Mouse (Mus musculus): ENCODE results near the gene Rnf215. TPM values are rescaled to one million over a fixed set of nuclear protein-coding genes. Genes with fewer than 3 reads are reported as not detected.
A peak's percentile ranks its signal among the peaks of the same experiment; 100 is the strongest.
"Not testable (repeated sequence)": the region's sequence is repeated elsewhere in the genome, so short reads cannot be mapped to it uniquely, and the experiment has no call there.

Rnf215 gene
- polyA plus RNA-seq, 1 experiment from 2014 or later: 45.9 TPM

DNA sequence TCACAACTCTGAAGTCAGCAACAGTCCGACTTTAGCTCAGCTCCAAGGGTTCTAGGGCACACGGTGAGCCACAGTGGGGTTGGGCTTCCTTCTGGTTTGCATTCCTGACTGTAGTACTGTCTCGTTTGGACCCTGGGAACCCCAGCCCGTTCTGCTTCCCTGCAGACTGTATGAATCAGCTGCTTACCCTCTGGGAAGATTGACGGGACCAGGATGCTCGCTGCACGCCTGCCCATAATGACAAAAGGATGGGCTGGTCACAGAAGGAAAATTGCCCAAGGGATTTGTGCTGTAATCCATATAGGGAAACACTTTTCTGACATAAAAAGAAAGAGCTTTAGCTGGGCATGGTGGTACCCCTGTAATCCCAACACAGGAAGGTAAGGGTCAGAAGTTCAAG lies 36.2 kb upstream of the Rnf215 start:
- Histone ChIP-seq H3K9me3 (no peaks in the 10 kb centered on the region), H3K27me3 (no peaks in the 10 kb centered on the region), H3K4me1 (replicated peaks) (peaks cover 23% of the 10 kb centered on the region), H3K4me3 (replicated peaks) (no peak overlapping the region), H3K27ac (no peak overlapping the region), H3K4me2 (replicated peaks) (no peak overlapping the region), H3K36me3 (no peaks in the 10 kb centered on the region), H3K9ac (replicated peaks) (no peak overlapping the region)
- no peak for ATAC-seq
- WGBS: 71% methylated on average over 7 of the region's 7 CpGs

DNA sequence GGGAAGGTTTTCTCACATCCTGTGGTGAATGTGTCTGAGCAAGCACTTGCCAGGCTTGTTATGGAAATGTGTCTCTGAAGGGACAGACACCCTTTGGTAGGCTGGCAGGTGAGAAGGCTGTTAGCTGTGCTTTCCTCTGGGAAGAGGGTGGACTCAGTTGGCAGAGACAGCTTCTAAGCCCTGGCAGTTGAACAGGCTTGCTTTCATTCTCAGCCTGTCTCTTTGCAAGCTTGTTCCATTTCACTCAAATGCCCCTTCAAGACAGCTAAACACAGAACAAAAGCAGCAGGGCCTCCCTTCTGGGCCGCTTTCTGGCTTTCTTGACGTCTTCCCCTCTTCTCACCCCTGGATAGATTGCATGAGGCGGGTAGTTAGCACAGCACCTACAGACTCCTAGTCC lies 35.6 kb upstream of the Rnf215 start:
- Histone ChIP-seq H3K27ac (no peak overlapping the region), H3K9me3 (no peaks in the 10 kb centered on the region), H3K4me2 (replicated peaks) (no peak overlapping the region), H3K4me1 (replicated peaks) (peaks cover 19% of the 10 kb centered on the region), H3K36me3 (no peaks in the 10 kb centered on the region), H3K9ac (replicated peaks) (0 out of 2 replicates have a peak overlapping the region, but pooled peaks have one; percentile 7), H3K27me3 (no peaks in the 10 kb centered on the region), H3K4me3 (replicated peaks) (no peak overlapping the region)
- ATAC-seq: no peak
- 73% methylated on average over 3 of the region's 3 CpGs for WGBS

DNA sequence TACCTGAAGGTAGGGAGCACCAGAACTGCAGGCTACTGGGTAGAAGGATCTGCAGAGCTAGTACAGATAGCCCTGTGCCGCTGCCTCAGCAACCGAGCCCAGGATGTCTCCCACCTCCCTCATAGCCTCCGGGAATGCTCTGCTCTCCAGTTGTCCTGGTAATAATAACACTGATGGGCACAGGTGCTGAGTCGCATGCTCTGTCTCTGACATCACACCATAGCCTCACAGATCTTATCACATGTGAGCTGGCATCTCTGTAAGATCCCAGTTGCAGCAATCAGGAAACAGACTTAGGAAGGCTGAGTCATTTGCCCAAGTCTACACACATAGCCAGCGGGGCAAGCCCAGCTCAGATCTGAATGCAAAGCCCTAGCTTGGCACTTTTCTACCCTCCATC lies 33.2 kb upstream of the Rnf215 start:
- H3K4me1 ChIP-seq (replicated peaks): peaks cover 8% of the 10 kb centered on the region
- H3K27me3 ChIP-seq: no peaks in the 10 kb centered on the region
- no peaks in the 10 kb centered on the region for H3K36me3 ChIP-seq
- WGBS: 87% methylated on average over 5 of the region's 5 CpGs
- H3K4me2 ChIP-seq (replicated peaks): no peak overlapping the region
- H3K9me3 ChIP-seq: no peaks in the 10 kb centered on the region
- no peak overlapping the region for H3K27ac ChIP-seq
- H3K9ac ChIP-seq (replicated peaks): no peak overlapping the region
- no peak for ATAC-seq
- H3K4me3 ChIP-seq (replicated peaks): no peak overlapping the region

DNA sequence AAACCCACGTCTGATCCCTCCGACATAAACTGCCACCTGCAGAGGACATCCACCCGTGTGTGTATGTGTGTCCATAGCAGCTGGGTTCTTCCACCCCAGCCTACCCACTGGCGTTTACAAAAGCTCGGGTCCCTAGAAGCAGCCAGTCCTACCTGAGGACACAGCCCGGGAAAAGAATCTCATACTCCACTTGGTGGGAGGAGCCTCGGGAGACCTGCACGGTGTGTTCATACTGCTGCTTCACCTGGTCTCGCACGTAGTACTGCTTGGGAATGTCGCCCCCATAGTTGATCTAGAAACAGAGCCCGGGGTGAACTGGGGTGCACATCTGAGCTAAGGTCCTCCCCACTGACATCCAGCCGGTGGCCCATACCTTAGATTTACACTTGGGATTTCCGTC lies 31.5 kb upstream of the Rnf215 start:
- ATAC-seq: no peak
- Histone ChIP-seq H3K9ac (replicated peaks) (no peak overlapping the region), H3K4me1 (replicated peaks) (no peaks in the 10 kb centered on the region), H3K4me3 (replicated peaks) (no peak overlapping the region), H3K27ac (no peak overlapping the region), H3K9me3 (no peaks in the 10 kb centered on the region), H3K36me3 (peaks cover 4% of the 10 kb centered on the region), H3K27me3 (no peaks in the 10 kb centered on the region), H3K4me2 (replicated peaks) (no peak overlapping the region)
- 85% methylated on average over 14 of the region's 14 CpGs for WGBS

DNA sequence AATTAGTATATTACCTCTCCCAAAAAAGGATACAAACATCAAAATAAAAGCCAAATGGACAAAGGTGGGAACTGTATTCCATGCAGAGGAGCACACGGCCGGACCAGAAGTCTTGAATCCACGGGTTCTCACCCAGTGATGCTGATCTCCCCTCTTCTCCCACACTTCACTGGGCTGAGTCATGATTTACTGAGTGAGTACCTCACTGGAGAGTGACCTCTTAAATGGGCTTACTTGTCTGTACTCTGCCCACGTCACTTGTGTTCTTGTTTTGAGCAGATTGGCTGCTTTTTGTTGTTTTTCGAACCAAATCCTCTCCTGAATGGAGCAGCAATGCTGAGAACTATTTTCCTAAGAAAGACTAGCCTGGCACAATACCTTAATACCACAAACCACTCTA lies 30.0 kb upstream of the Rnf215 start:
- H3K27ac ChIP-seq: no peak overlapping the region
- no peak for ATAC-seq
- no peaks in the 10 kb centered on the region for H3K4me1 ChIP-seq (replicated peaks)
- no peak overlapping the region for H3K4me2 ChIP-seq (replicated peaks)
- no peaks in the 10 kb centered on the region for H3K9me3 ChIP-seq
- H3K4me3 ChIP-seq (replicated peaks): no peak overlapping the region
- WGBS: 86% methylated on average over 5 of the region's 5 CpGs
- no peak overlapping the region for H3K9ac ChIP-seq (replicated peaks)
- peaks cover 8% of the 10 kb centered on the region for H3K36me3 ChIP-seq
- H3K27me3 ChIP-seq: no peaks in the 10 kb centered on the region

DNA sequence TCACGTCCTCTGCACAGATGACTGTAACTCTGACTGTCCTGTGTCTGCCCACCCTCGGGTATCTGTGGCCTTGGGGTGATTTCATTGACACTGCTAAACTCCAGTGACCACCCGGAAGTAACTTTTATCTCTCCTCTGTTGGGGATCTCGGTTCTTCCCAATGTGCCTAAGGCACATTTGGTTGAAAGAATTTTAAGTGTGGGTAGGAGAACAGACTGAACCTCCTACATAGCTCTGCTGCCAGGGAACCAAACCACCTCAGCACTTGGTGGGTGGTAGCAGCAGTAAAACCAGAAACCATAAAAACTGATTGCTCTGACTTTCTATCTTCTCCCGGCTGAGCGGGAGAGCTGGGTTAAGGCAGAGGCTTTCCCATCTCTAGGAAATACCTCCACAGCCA lies 29.6 kb upstream of the Rnf215 start:
- 85% methylated on average over 6 of the region's 6 CpGs for WGBS
- H3K36me3 ChIP-seq: peaks cover 12% of the 10 kb centered on the region
- no peak overlapping the region for H3K9ac ChIP-seq (replicated peaks)
- no peaks in the 10 kb centered on the region for H3K27me3 ChIP-seq
- H3K4me1 ChIP-seq (replicated peaks): no peaks in the 10 kb centered on the region
- H3K9me3 ChIP-seq: no peaks in the 10 kb centered on the region
- H3K4me3 ChIP-seq (replicated peaks): no peak overlapping the region
- no peak overlapping the region for H3K4me2 ChIP-seq (replicated peaks)
- no peak for ATAC-seq
- no peak overlapping the region for H3K27ac ChIP-seq

DNA sequence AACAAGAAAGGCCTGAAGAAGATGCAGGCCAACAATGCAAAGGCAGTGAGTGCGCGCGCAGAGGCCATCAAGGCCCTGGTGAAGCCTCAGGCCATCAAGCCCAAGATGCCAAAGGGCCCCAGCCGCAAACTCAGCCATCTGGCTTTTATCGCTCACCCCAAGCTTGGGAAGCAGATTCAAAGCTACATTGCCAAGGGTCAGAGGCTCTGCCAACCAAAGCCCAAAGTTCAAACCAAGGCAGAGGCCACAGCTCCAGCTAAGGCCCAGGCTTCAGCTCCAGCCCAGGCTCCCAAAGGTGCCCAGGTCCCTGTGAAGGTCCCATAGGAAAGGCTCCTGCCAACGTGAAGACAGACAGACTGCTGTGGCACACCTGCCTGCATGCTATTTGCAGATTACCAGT lies 27.1 kb upstream of the Rnf215 start:
- H3K9ac ChIP-seq (replicated peaks); H3K9me3 ChIP-seq; ATAC-seq; H3K27ac ChIP-seq; H3K4me3 ChIP-seq (replicated peaks); H3K4me1 ChIP-seq (replicated peaks); H3K4me2 ChIP-seq (replicated peaks); H3K27me3 ChIP-seq: not testable (repeated sequence)
- WGBS: 91% methylated on average over 6 of the region's 6 CpGs
- H3K36me3 ChIP-seq: peaks cover 19% of the 10 kb centered on the region

DNA sequence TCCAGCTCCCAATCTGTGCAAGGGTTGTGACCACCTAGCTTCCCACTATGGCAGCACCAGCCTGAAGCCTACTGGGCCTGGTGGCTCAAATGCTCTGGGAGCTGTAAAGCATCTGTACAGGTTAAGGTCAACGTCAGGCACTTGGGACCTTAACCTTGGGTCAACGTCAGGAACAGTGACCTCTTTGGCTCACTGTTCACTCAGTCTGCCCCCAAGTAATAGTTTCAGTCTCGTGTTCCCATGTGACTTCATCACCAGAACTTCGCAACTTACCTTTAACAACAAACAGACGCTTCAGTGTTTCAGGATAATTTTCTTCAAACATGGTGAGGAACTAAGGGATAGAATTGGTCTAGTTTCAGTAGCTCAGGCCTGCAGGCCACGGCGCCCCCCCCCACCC lies 26.3 kb upstream of the Rnf215 start:
- no peaks in the 10 kb centered on the region for H3K9me3 ChIP-seq
- H3K36me3 ChIP-seq: peaks cover 19% of the 10 kb centered on the region
- 85% methylated on average over 7 of the region's 7 CpGs for WGBS
- no peak for ATAC-seq
- no peak overlapping the region for H3K4me3 ChIP-seq (replicated peaks)
- no peak overlapping the region for H3K27ac ChIP-seq
- no peaks in the 10 kb centered on the region for H3K27me3 ChIP-seq
- no peak overlapping the region for H3K9ac ChIP-seq (replicated peaks)
- no peak overlapping the region for H3K4me2 ChIP-seq (replicated peaks)
- H3K4me1 ChIP-seq (replicated peaks): no peaks in the 10 kb centered on the region

DNA sequence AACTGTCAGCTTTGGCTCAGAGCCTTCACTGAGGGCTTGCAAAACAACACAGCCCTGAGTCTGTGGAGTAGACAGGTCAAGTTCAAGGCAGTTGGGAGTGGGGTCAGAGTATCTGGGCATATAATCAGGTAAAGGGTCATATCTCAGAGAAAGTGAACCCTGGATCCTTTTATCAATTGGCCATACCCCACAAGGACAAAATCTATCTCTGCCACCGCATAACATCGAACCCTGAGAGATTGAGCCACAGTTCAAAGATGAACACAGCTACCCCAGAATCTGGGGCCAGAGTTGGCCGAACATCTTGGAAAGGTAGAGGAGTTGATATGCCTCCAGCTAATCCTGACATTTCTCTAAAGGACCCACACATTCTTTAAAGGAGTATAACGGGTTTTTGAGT lies 23.0 kb upstream of the Rnf215 start:
- WGBS: 92% methylated on average over 4 of the region's 4 CpGs

DNA sequence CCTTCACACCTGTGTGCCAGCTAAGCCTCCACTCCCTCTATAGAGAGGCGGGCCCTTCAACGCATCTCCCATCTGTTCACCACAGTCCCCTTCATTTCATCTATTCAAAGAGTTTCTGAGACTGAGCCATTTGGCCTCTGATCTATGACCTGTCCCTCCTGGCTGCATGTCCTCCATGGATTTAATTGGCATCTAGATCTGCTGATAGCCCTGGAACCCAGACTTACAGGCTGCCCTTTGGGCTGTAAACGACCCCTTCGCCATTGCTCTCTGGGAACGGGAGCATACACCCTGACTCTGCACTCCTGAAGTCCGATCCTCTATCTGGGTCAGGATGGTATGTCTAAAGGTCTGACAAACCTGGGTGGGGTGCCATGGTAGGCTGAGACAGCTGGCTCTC lies 22.1 kb upstream of the Rnf215 start:
- no peak for ATAC-seq
- Histone ChIP-seq H3K4me3 (replicated peaks) (no peak overlapping the region), H3K27me3 (peaks cover 12% of the 10 kb centered on the region), H3K9me3 (no peaks in the 10 kb centered on the region), H3K36me3 (peaks cover 19% of the 10 kb centered on the region), H3K27ac (no peak overlapping the region), H3K9ac (replicated peaks) (no peak overlapping the region), H3K4me2 (replicated peaks) (no peak overlapping the region), H3K4me1 (replicated peaks) (peaks cover 10% of the 10 kb centered on the region)
- 84% methylated on average over 6 of the region's 6 CpGs for WGBS

More for the DNA sequence above, 23.0 kb upstream of the Rnf215 start:
- Histone ChIP-seq H3K4me2 (replicated peaks) (no peak overlapping the region), H3K27me3 (0 out of 2 replicates have a peak, but pooled peaks cover 3% of the 10 kb centered on the region), H3K4me1 (replicated peaks) (0 out of 2 replicates have a peak, but pooled peaks cover 2% of the 10 kb centered on the region), H3K36me3 (peaks cover 19% of the 10 kb centered on the region), H3K9me3 (no peaks in the 10 kb centered on the region), H3K4me3 (replicated peaks) (no peak overlapping the region), H3K9ac (replicated peaks) (no peak overlapping the region), H3K27ac (no peak overlapping the region)
- ATAC-seq: no peak

DNA sequence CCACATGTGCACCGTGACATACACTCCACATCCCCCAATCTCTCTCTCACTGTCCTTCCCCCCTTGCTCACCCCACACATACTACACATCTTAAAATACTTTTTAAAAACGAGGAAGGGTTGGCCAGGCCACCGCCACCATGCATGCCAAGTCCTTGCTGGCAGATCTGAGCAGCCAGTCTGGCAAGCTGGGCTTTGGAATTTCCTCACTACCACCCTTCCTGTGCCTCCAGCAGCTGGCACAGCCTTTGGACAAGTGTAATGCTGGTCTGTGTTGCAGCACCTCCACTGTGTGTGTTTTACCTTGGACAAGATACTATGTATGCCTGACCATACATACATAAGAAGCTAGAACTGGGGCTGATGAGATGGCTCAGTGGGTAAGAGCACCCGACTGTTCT lies 21.5 kb upstream of the Rnf215 start:
- ATAC-seq: no peak
- Histone ChIP-seq H3K36me3 (peaks cover 15% of the 10 kb centered on the region), H3K27ac (no peak overlapping the region), H3K4me1 (replicated peaks) (peaks cover 15% of the 10 kb centered on the region), H3K27me3 (peaks cover 15% of the 10 kb centered on the region), H3K4me3 (replicated peaks) (no peak overlapping the region), H3K4me2 (replicated peaks) (no peak overlapping the region), H3K9me3 (no peaks in the 10 kb centered on the region), H3K9ac (replicated peaks) (no peak overlapping the region)
- 84% methylated on average over 4 of the region's 4 CpGs for WGBS

DNA sequence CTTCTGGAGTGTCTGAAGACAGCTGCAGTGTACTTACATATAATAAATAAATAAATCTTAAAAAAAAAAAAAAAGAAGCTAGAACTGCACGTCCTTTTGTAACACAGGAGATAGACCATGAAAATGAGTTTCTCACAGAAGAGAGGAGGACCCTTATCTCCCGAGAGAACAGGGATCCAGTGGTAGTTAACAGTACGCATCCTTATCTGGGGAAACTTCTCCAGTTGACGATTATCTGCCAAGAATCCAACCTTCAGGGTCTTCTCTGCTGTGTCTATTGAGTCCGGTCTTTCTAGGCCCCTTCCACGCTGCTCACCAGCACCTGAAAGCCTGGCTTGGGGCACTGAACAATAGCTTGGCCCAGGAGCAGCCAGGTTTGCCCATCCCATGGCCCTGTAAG lies 21.0 kb upstream of the Rnf215 start:
- Histone ChIP-seq H3K9ac (replicated peaks) (no peak overlapping the region), H3K36me3 (peaks cover 10% of the 10 kb centered on the region), H3K27ac (no peak overlapping the region), H3K4me2 (replicated peaks) (no peak overlapping the region), H3K9me3 (no peaks in the 10 kb centered on the region), H3K4me3 (replicated peaks) (no peak overlapping the region), H3K27me3 (peaks cover 15% of the 10 kb centered on the region), H3K4me1 (replicated peaks) (peaks cover 19% of the 10 kb centered on the region)
- WGBS: 89% methylated on average over 6 of the region's 6 CpGs
- no peak for ATAC-seq

DNA sequence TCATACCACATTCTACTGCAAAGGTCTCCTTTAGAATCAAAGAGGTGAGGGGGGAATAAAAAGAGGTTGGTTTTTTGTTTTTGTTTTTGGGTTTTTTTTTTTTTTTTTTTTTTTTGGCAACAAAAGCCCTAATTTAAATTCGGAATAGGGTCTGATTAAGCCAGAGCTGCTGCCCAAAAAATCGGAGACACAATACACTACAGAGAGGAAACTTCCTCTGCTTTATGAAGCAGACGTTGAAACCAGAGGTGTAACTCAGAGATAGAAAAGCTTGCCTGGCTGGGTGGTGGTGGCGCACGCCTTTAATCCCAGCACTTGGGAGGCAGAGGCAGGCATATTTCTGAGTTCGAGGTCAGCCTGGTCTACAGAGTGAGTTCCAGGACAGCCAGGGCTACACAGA lies 20.5 kb upstream of the Rnf215 start:
- Histone ChIP-seq H3K4me1 (replicated peaks) (peaks cover 20% of the 10 kb centered on the region), H3K27me3 (peaks cover 20% of the 10 kb centered on the region), H3K36me3 (peaks cover 10% of the 10 kb centered on the region)
- not testable (repeated sequence) for H3K27ac ChIP-seq; H3K9me3 ChIP-seq; H3K4me3 ChIP-seq (replicated peaks); H3K9ac ChIP-seq (replicated peaks); H3K4me2 ChIP-seq (replicated peaks); ATAC-seq
- WGBS: 73% methylated on average over 6 of the region's 6 CpGs

All from midbrain, embryonic 13.5 days (tissue).